Mouse (Mus musculus) ES-Bruce4 (cell line): Measurements from ENCODE around the gene Gm28048.

Experiments
- CTCF ChIP-seq: IDR thresholded peaks from one replicate; pipeline ENCODE4 v1.8.1; 2011; ENCODE audit warnings: low read depth, low read length
- EP300 ChIP-seq: IDR thresholded peaks from 2 replicates; pipeline ENCODE4 v1.6.1; 2011; ENCODE audit warnings: low read depth, low read length; ENCODE audit not compliant: insufficient read depth
- POLR2A ChIP-seq: IDR thresholded peaks from one replicate; pipeline ENCODE4 v1.8.1; 2011; ENCODE audit warnings: low read length; ENCODE audit not compliant: insufficient read depth

DNA sequence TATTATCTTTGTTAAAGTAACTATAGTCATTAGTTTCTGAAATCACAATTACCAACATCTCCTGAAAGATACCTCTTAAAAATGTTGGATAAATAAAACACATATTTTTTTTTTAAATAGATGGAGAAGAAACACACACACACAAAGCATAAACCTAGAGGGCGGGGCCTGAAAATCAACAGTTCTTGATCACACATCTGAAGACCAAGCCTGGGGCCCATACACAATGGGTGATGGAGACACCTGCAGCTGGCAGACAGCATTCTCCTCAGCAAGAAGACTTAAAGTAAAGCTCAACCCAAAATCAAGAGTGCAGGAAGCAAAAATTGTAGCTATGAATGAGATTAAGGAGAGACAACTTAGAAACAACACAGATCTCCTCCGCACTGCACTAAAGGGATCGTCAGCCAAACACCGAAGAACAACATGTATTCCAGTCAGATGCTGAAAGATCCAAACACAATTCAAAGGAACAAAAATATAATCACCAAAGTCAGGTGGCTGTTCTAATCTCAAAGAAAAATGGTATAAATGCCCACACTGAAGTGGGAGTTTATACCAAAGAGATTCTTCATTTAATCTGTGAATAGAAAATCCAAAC is 44.1 kb downstream of the Gm28048 start:
- no peak for TF ChIP-seq CTCF
- no peak for TF ChIP-seq POLR2A
- TF ChIP-seq EP300, result no peak
